Mouse (Mus musculus): ENCODE data around the gene Irf6. TPM values are rescaled to one million over a fixed set of nuclear protein-coding genes. Genes with fewer than 3 reads are reported as not detected.

Irf6 gene
- polyA plus RNA-seq, 1 experiment = 30.6 TPM

- no peak for DNase-seq
- H3K4me1 ChIP-seq (ENCODE audit: control insufficient read depth, insufficient read depth, low read length) = no peaks in the 10 kb centered on the region
- 89% methylated on average over 18 of the region's 18 CpGs for WGBS
- no peak overlapping the region for H3K4me3 ChIP-seq (ENCODE audit: insufficient read depth, low read depth, low read length)
- H3K27ac ChIP-seq (ENCODE audit: insufficient read depth, low read depth, low read length) = no peak overlapping the region
- no peaks in the 10 kb centered on the region for H3K27me3 ChIP-seq (replicated peaks; ENCODE audit: control insufficient read depth, insufficient read depth, low read length)
- TF ChIP-seq CTCF (conservative IDR thresholded peaks at IDR 0.05; ENCODE audit: insufficient read depth, insufficient read length, low read depth, low read length) (no peak), POLR2A (IDR thresholded peaks at IDR 0.05; ENCODE audit: low read depth, low read length) (no peak)
- no peaks in the 10 kb centered on the region for H3K36me3 ChIP-seq (ENCODE audit: control insufficient read depth, insufficient read depth, low read length)
Observed at GRCm38 (mm10) chr1:193197494-193198205, 44.7 kb downstream of the Irf6 start.

- TF ChIP-seq POLR2A (IDR thresholded peaks at IDR 0.05; ENCODE audit: low read depth, low read length) (no peak), CTCF (conservative IDR thresholded peaks at IDR 0.05; ENCODE audit: insufficient read depth, insufficient read length, low read depth, low read length) (peak; percentile 43)
- Histone ChIP-seq H3K27ac (ENCODE audit: insufficient read depth, low read depth, low read length) (no peak overlapping the region), H3K4me3 (ENCODE audit: insufficient read depth, low read depth, low read length) (no peak overlapping the region), H3K4me1 (ENCODE audit: control insufficient read depth, insufficient read depth, low read length) (no peaks in the 10 kb centered on the region), H3K27me3 (replicated peaks; ENCODE audit: control insufficient read depth, insufficient read depth, low read length) (no peaks in the 10 kb centered on the region), H3K36me3 (ENCODE audit: control insufficient read depth, insufficient read depth, low read length) (no peaks in the 10 kb centered on the region)
- DNase-seq = no peak
- WGBS = 83% methylated on average over 2 of the region's 2 CpGs
Observed at GRCm38 (mm10) chr1:193198312-193198711, 45.4 kb downstream of the Irf6 start.

GRCm38 (mm10) chr1:193200640-193201382 is 47.9 kb downstream of the Irf6 start:
- no peak overlapping the region for H3K27ac ChIP-seq (ENCODE audit: insufficient read depth, low read depth, low read length)
- TF ChIP-seq POLR2A (IDR thresholded peaks at IDR 0.05; ENCODE audit: low read depth, low read length) (no peak), CTCF (conservative IDR thresholded peaks at IDR 0.05; ENCODE audit: insufficient read depth, insufficient read length, low read depth, low read length) (no peak)
- H3K27me3 ChIP-seq (replicated peaks; ENCODE audit: control insufficient read depth, insufficient read depth, low read length) = no peaks in the 10 kb centered on the region
- peaks cover 3% of the 10 kb centered on the region; the same call in 1 of the 2 replicates for H3K4me1 ChIP-seq (ENCODE audit: control insufficient read depth, insufficient read depth, low read length)
- no peak for DNase-seq
- H3K4me3 ChIP-seq (ENCODE audit: insufficient read depth, low read depth, low read length) = no peak overlapping the region
- H3K36me3 ChIP-seq (ENCODE audit: control insufficient read depth, insufficient read depth, low read length) = no peaks in the 10 kb centered on the region
- WGBS = 88% methylated on average over 8 of the region's 8 CpGs

GRCm38 (mm10) chr1:193201383-193201778 is 48.5 kb downstream of the Irf6 start, which contains the start of gene Traf3ip3:
Traf3ip3 (minus strand) TSS chr1:193201703.
- no peaks in the 10 kb centered on the region for H3K36me3 ChIP-seq (ENCODE audit: control insufficient read depth, insufficient read depth, low read length)
- no peaks in the 10 kb centered on the region for H3K27me3 ChIP-seq (replicated peaks; ENCODE audit: control insufficient read depth, insufficient read depth, low read length)
- TF ChIP-seq CTCF (conservative IDR thresholded peaks at IDR 0.05; ENCODE audit: insufficient read depth, insufficient read length, low read depth, low read length) (no peak), POLR2A (IDR thresholded peaks at IDR 0.05; ENCODE audit: low read depth, low read length) (no peak)
- H3K27ac ChIP-seq (ENCODE audit: insufficient read depth, low read depth, low read length) = no peak within 1 kb of the TSS
- DNase-seq = peak; percentile 29
- H3K4me3 ChIP-seq (ENCODE audit: insufficient read depth, low read depth, low read length) = no peak within 1 kb of the TSS
- 66% methylated on average over 5 of the region's 5 CpGs for WGBS
- peaks cover 7% of the 10 kb centered on the region; the same call in 1 of the 2 replicates for H3K4me1 ChIP-seq (ENCODE audit: control insufficient read depth, insufficient read depth, low read length)

- Histone ChIP-seq H3K4me1 (ENCODE audit: control insufficient read depth, insufficient read depth, low read length) (peaks cover 7% of the 10 kb centered on the region; the same call in 1 of the 2 replicates), H3K4me3 (ENCODE audit: insufficient read depth, low read depth, low read length) (no peak overlapping the region), H3K36me3 (ENCODE audit: control insufficient read depth, insufficient read depth, low read length) (no peaks in the 10 kb centered on the region), H3K27ac (ENCODE audit: insufficient read depth, low read depth, low read length) (no peak overlapping the region), H3K27me3 (replicated peaks; ENCODE audit: control insufficient read depth, insufficient read depth, low read length) (no peaks in the 10 kb centered on the region)
- DNase-seq = no peak
- TF ChIP-seq CTCF (conservative IDR thresholded peaks at IDR 0.05; ENCODE audit: insufficient read depth, insufficient read length, low read depth, low read length) = no peak
- no peak for TF ChIP-seq POLR2A (IDR thresholded peaks at IDR 0.05; ENCODE audit: low read depth, low read length)
- 86% methylated on average over 2 of the region's 2 CpGs for WGBS
Observed at GRCm38 (mm10) chr1:193203821-193204220, 50.9 kb downstream of the Irf6 start.

- peak overlapping the region; percentile 91 for H3K27ac ChIP-seq (ENCODE audit: insufficient read depth, low read depth, low read length)
- H3K4me1 ChIP-seq (ENCODE audit: control insufficient read depth, insufficient read depth, low read length) = peaks cover 7% of the 10 kb centered on the region; the same call in 1 of the 2 replicates
- H3K27me3 ChIP-seq (replicated peaks; ENCODE audit: control insufficient read depth, insufficient read depth, low read length) = no peaks in the 10 kb centered on the region
- WGBS = 48% methylated on average over 2 of the region's 2 CpGs
- H3K4me3 ChIP-seq (ENCODE audit: insufficient read depth, low read depth, low read length) = no peak overlapping the region
- no peaks in the 10 kb centered on the region for H3K36me3 ChIP-seq (ENCODE audit: control insufficient read depth, insufficient read depth, low read length)
- DNase-seq = peak; percentile 74
- TF ChIP-seq CTCF (conservative IDR thresholded peaks at IDR 0.05; ENCODE audit: insufficient read depth, insufficient read length, low read depth, low read length) = no peak
- no peak for TF ChIP-seq POLR2A (IDR thresholded peaks at IDR 0.05; ENCODE audit: low read depth, low read length)
Observed at GRCm38 (mm10) chr1:193205431-193205830, 52.5 kb downstream of the Irf6 start.

GRCm38 (mm10) chr1:193207503-193207902 is 54.6 kb downstream of the Irf6 start, which contains the start of gene Lamb3:
Lamb3 (plus strand) TSS chr1:193207699.
- no peak for DNase-seq
- H3K27me3 ChIP-seq (replicated peaks; ENCODE audit: control insufficient read depth, insufficient read depth, low read length) = no peaks in the 10 kb centered on the region
- no peak for TF ChIP-seq CTCF (conservative IDR thresholded peaks at IDR 0.05; ENCODE audit: insufficient read depth, insufficient read length, low read depth, low read length)
- no peak within 1 kb of the TSS for H3K4me3 ChIP-seq (ENCODE audit: insufficient read depth, low read depth, low read length)
- WGBS = 85% methylated on average over 3 of the region's 3 CpGs
- peaks cover 7% of the 10 kb centered on the region; the same call in 1 of the 2 replicates for H3K4me1 ChIP-seq (ENCODE audit: control insufficient read depth, insufficient read depth, low read length)
- no peak within 1 kb of the TSS for H3K27ac ChIP-seq (ENCODE audit: insufficient read depth, low read depth, low read length)
- no peaks in the 10 kb centered on the region for H3K36me3 ChIP-seq (ENCODE audit: control insufficient read depth, insufficient read depth, low read length)

All from kidney, adult 2 months (tissue).